Mouse (Mus musculus): ENCODE measurements at regions not wholly inside any gene's neighbourhood (a gene's known extent, or its start where the extent isn't known, plus 50 kb on each side); places are given as distances from the start of the nearest gene placed in this dataset.

DNA sequence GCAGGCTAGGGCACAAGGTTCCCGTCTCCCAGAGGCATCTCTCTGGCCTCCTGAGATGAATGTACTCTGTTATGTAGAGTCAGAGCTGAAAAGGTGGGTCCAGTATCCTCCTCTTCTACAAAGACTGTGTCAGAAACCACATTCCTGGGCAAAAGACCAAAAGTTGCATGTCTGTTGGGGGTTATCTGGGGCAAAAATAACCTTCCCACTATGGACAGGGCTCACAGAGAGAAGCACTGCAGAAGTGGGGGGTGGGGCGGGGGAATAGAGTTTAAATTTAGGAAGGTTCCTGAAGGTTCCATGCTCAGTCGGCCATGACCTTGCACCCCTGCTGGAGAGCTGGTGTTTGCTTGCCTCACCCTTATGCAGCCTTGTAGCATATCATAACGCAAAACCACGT, 165.9 kb downstream of the B3gnt2 start:
- 84% methylated on average over 5 of the region's 5 CpGs for WGBS
- DNase-seq (ENCODE audit: low spot score) (no peak), ATAC-seq (replicated peaks; ENCODE audit: low FRiP score) (no peak)
- no peaks in the 10 kb centered on the region; the same call in 1 of the 2 replicates for H3K4me1 ChIP-seq (replicated peaks; ENCODE audit: control insufficient read depth, insufficient read depth, low read length)
- H3K36me3 ChIP-seq (ENCODE audit: control insufficient read depth, insufficient read depth, low read length): no peaks in the 10 kb centered on the region
- no peak overlapping the region for H3K27ac ChIP-seq (ENCODE audit: low read depth, low read length)
- no peak overlapping the region for H3K9ac ChIP-seq (ENCODE audit: low read length)
- no peaks in the 10 kb centered on the region for H3K27me3 ChIP-seq (ENCODE audit: control insufficient read depth, insufficient read depth, low read length)
- no peaks in the 10 kb centered on the region for H3K9me3 ChIP-seq (ENCODE audit: control insufficient read depth, low read length)
- H3K4me3 ChIP-seq (ENCODE audit: low read depth, low read length): no peak overlapping the region
- H3K4me2 ChIP-seq (ENCODE audit: low read depth, low read length, severe bottlenecking): no peak overlapping the region

DNA sequence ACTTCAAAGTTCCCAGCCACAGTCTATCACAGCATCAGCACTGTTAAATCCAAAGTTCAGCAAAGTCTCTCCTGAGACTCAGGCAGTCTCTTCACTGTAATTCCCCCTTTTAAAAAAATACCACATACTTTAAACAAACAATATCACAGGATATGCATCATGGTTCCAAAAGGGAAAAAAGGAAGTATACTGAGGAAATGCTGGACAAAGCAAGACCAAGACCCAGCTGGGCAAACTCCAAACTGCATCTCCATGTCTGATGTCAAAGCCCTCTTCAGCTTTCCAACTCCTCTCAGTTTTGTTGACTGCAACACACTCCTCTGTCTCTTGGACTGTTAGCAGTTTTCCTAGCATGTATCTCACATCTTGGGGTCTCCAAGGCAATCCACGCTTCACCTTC, 165.5 kb downstream of the B3gnt2 start:
- Histone ChIP-seq H3K27ac (ENCODE audit: low read depth, low read length) (no peak overlapping the region), H3K27me3 (ENCODE audit: control insufficient read depth, insufficient read depth, low read length) (no peaks in the 10 kb centered on the region), H3K4me3 (ENCODE audit: low read depth, low read length) (no peak overlapping the region), H3K4me1 (replicated peaks; ENCODE audit: control insufficient read depth, insufficient read depth, low read length) (no peaks in the 10 kb centered on the region; the same call in 1 of the 2 replicates), H3K9ac (ENCODE audit: low read length) (no peak overlapping the region), H3K9me3 (ENCODE audit: control insufficient read depth, low read length) (no peaks in the 10 kb centered on the region), H3K36me3 (ENCODE audit: control insufficient read depth, insufficient read depth, low read length) (no peaks in the 10 kb centered on the region), H3K4me2 (ENCODE audit: low read depth, low read length, severe bottlenecking) (no peak overlapping the region)
- ATAC-seq (replicated peaks; ENCODE audit: low FRiP score) (no peak), DNase-seq (ENCODE audit: low spot score) (no peak)
- WGBS: 95% methylated on average over 1 of the region's 1 CpGs

DNA sequence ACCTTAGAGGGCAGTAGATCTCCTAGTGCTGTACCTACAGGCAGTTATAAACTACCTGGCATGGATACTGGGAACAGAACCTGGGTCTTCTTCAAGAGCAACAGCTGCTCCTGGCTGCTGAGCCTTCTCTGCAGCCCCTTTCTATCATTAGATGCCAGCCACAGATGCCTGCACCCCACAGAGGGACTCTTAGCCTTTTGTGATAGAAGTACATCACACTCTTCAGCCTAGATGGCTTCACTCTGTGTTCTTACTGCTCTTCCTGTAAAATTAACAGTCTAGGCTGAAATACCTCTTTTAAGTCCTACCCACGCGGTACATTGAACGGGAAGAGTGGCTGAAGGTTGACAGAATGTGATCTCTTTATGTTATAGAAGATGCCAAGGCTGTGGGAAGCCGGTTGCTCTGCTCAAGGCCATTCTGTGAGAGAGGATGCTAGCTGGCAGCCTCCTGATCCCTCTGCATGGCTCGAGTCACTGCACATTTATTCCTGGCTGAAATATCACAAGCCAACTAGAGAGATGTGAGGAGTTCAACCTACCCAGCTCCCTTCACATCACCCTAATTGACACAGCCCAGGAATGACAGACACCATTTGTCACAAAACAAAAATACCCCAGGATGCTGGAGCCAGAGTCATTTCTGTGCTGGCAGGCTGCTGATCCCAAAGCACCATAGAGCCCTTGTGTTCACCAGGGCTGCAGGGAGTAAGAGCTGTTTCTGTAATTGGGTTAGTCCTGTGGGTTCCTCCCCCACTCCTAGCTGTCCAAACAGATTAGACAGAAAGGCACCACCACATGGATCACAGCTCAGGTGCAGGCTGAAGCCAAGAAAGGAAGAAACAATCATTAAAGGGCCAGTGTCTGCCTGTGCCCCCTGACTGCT, 162.5 kb downstream of the B3gnt2 start:
- H3K27ac ChIP-seq (ENCODE audit: low read depth, low read length): no peak overlapping the region
- H3K36me3 ChIP-seq (ENCODE audit: control insufficient read depth, insufficient read depth, low read length): no peaks in the 10 kb centered on the region
- no peak overlapping the region for H3K4me2 ChIP-seq (ENCODE audit: low read depth, low read length, severe bottlenecking)
- H3K4me1 ChIP-seq (replicated peaks; ENCODE audit: control insufficient read depth, insufficient read depth, low read length): no peaks in the 10 kb centered on the region; the same call in 1 of the 2 replicates
- DNase-seq (ENCODE audit: low spot score) (no peak), ATAC-seq (replicated peaks; ENCODE audit: low FRiP score) (no peak)
- H3K27me3 ChIP-seq (ENCODE audit: control insufficient read depth, insufficient read depth, low read length): no peaks in the 10 kb centered on the region
- 56% methylated on average over 5 of the region's 5 CpGs for WGBS
- H3K9ac ChIP-seq (ENCODE audit: low read length): no peak overlapping the region
- H3K4me3 ChIP-seq (ENCODE audit: low read depth, low read length): no peak overlapping the region
- no peaks in the 10 kb centered on the region for H3K9me3 ChIP-seq (ENCODE audit: control insufficient read depth, low read length)

DNA sequence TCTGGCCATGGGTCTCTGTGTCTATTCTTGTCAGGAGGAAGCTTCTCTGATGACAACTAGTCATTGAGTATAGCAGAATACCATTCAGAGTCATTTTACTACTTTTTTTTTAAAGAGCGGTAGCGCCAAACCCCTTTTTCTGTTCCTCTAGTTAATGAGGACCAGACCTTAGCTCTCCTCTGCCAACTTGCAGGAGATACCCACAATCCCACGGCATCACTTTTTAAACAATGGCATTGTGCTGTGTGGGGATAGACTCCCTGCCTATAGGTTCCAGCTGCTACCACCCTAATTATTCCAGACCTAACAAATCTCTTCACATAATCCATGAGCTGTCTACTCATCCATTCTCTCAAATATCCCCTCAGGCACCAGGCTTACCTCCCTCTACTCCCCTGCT, 154.7 kb downstream of the B3gnt2 start:
- 80% methylated on average over 3 of the region's 3 CpGs for WGBS

More for the DNA sequence above, 154.7 kb downstream of the B3gnt2 start:
- no peaks in the 10 kb centered on the region for H3K9me3 ChIP-seq (ENCODE audit: control insufficient read depth, low read length)
- ATAC-seq (replicated peaks; ENCODE audit: low FRiP score) (no peak), DNase-seq (ENCODE audit: low spot score) (no peak)
- H3K4me2 ChIP-seq (ENCODE audit: low read depth, low read length, severe bottlenecking): no peak overlapping the region
- H3K9ac ChIP-seq (ENCODE audit: low read length): no peak overlapping the region
- H3K36me3 ChIP-seq (ENCODE audit: control insufficient read depth, insufficient read depth, low read length): no peaks in the 10 kb centered on the region
- no peak overlapping the region for H3K4me3 ChIP-seq (ENCODE audit: low read depth, low read length)
- no peaks in the 10 kb centered on the region for H3K27me3 ChIP-seq (ENCODE audit: control insufficient read depth, insufficient read depth, low read length)
- no peaks in the 10 kb centered on the region for H3K4me1 ChIP-seq (replicated peaks; ENCODE audit: control insufficient read depth, insufficient read depth, low read length)
- no peak overlapping the region for H3K27ac ChIP-seq (ENCODE audit: low read depth, low read length)

Data from forebrain, embryonic 11.5 days (tissue).